Mouse (Mus musculus): Measurements from ENCODE around the gene Baat.

DNA sequence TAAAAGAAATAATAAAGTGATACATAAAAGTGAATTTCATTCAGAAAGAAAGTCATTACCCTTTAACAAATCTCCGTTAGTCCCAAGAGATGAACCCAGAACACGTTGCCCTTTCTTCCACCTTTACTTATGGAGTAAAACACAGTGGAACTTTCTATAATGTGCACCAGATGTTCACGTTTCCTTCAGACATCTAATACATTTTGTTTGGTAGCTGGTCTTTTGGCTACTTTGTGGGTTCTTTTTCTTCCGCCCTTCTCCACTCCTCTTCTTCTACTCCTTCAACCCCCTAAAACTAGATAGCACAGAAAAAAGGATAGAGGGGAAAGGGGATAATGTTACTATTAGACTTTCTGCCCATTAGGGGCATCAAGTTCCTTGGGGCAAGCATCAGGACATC, 6.3 kb upstream of the Baat start:
- TF ChIP-seq MAFK (IDR thresholded peaks at IDR 0.05; ENCODE audit: insufficient read depth, low read depth, low read length) (no peak), CHD2 (IDR thresholded peaks at IDR 0.05; ENCODE audit: low read depth, low read length) (no peak), HCFC1 (IDR thresholded peaks at IDR 0.05; ENCODE audit: borderline replicate concordance, insufficient read depth, low read length) (no peak), ZNF384 (IDR thresholded peaks at IDR 0.05; ENCODE audit: low read depth, low read length) (no peak), ZC3H11A (IDR thresholded peaks at IDR 0.05; ENCODE audit: borderline replicate concordance, low read depth, low read length) (no peak)

Data from ES-E14 (cell line).